Mouse (Mus musculus) spleen, adult 2 months (tissue): Measurements from ENCODE around the gene Igfbp7.

Source experiments
- CTCF ChIP-seq: fragments of 200-500 bp; IDR thresholded peaks from 2 replicates; pipeline ENCODE4 v1.5.1; 2011; ENCODE audit warnings: mild to moderate bottlenecking, inconsistent platforms; ENCODE audit not compliant: insufficient read depth, insufficient read length, insufficient replicate concordance; ENCODE audit errors: extremely low read depth
- POLR2A ChIP-seq: fragments of 200-500 bp; IDR thresholded peaks from 2 replicates; pipeline ENCODE4 v1.6.1; 2011; ENCODE audit warnings: low read depth, low read length, inconsistent platforms

- no peak for TF ChIP-seq POLR2A
- TF ChIP-seq CTCF: no peak
Measured at GRCm38 (mm10) chr5:77416058-77416457, 8.2 kb upstream of the Igfbp7 start.
